Mouse (Mus musculus): ENCODE measurements around the gene Pde10a.

Gene Pde10a

GRCm38 (mm10) chr17:8847558-8847957 is 322.4 kb downstream of the Pde10a start:
- DNase-seq (ENCODE audit: low read depth, low spot score), result no peak
- H3K36me3 ChIP-seq (ENCODE audit: control insufficient read depth, insufficient read depth, low read length, poor library complexity, severe bottlenecking), result no peaks in the 10 kb centered on the region
- H3K27me3 ChIP-seq (ENCODE audit: control insufficient read depth, insufficient read depth, low read length, poor library complexity, severe bottlenecking), result no peaks in the 10 kb centered on the region

GRCm38 (mm10) chr17:8851846-8852245 is 326.7 kb downstream of the Pde10a start:
- Histone ChIP-seq H3K27me3 (ENCODE audit: control insufficient read depth, insufficient read depth, low read length, poor library complexity, severe bottlenecking) (no peaks in the 10 kb centered on the region), H3K36me3 (ENCODE audit: control insufficient read depth, insufficient read depth, low read length, poor library complexity, severe bottlenecking) (no peaks in the 10 kb centered on the region)

GRCm38 (mm10) chr17:8856430-8857371 is 331.5 kb downstream of the Pde10a start:
- Histone ChIP-seq H3K36me3 (ENCODE audit: control insufficient read depth, insufficient read depth, low read length, poor library complexity, severe bottlenecking) (no peaks in the 10 kb centered on the region), H3K27me3 (ENCODE audit: control insufficient read depth, insufficient read depth, low read length, poor library complexity, severe bottlenecking) (no peaks in the 10 kb centered on the region)
- DNase-seq (ENCODE audit: low read depth, low spot score), result peak; percentile 63

More at GRCm38 (mm10) chr17:8851846-8852245, 326.7 kb downstream of the Pde10a start:
- DNase-seq (ENCODE audit: low read depth, low spot score), result no peak

- Histone ChIP-seq H3K36me3 (ENCODE audit: control insufficient read depth, insufficient read depth, low read length, poor library complexity, severe bottlenecking) (no peaks in the 10 kb centered on the region), H3K27me3 (ENCODE audit: control insufficient read depth, insufficient read depth, low read length, poor library complexity, severe bottlenecking) (no peaks in the 10 kb centered on the region)
- no peak for DNase-seq (ENCODE audit: low read depth, low spot score)
Measured at GRCm38 (mm10) chr17:8858636-8859421, 333.7 kb downstream of the Pde10a start.

GRCm38 (mm10) chr17:8859489-8859888 is 334.3 kb downstream of the Pde10a start:
- no peaks in the 10 kb centered on the region for H3K36me3 ChIP-seq (ENCODE audit: control insufficient read depth, insufficient read depth, low read length, poor library complexity, severe bottlenecking)
- H3K27me3 ChIP-seq (ENCODE audit: control insufficient read depth, insufficient read depth, low read length, poor library complexity, severe bottlenecking), result no peaks in the 10 kb centered on the region
- no peak for DNase-seq (ENCODE audit: low read depth, low spot score)

GRCm38 (mm10) chr17:8864638-8865497 is 339.7 kb downstream of the Pde10a start:
- H3K27me3 ChIP-seq (ENCODE audit: control insufficient read depth, insufficient read depth, low read length, poor library complexity, severe bottlenecking), result no peaks in the 10 kb centered on the region
- H3K36me3 ChIP-seq (ENCODE audit: control insufficient read depth, insufficient read depth, low read length, poor library complexity, severe bottlenecking), result no peaks in the 10 kb centered on the region
- DNase-seq (ENCODE audit: low read depth, low spot score), result no peak

GRCm38 (mm10) chr17:8867331-8868237 is 342.4 kb downstream of the Pde10a start:
- no peaks in the 10 kb centered on the region for H3K27me3 ChIP-seq (ENCODE audit: control insufficient read depth, insufficient read depth, low read length, poor library complexity, severe bottlenecking)
- peak; percentile 18 for DNase-seq (ENCODE audit: low read depth, low spot score)
- H3K36me3 ChIP-seq (ENCODE audit: control insufficient read depth, insufficient read depth, low read length, poor library complexity, severe bottlenecking), result no peaks in the 10 kb centered on the region

DNA sequence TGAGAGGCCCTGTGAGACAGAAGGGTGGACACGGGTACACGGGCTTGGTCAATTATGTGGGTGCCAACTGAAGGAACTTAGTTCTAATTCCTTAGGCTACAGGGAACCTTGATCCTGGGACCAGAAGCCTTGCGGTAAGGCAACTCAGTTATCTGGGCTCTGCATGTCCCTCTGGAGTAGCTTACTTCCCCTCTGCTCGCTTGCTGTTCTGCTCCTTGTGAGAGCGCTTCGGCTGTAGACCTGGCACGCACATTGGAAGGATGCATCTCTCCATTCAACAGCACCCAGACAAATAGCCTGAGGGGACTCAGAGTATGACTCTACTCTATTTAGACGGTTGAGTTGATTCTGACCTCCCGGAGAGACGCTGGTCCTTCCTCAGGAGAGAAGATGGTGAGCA is 344.1 kb downstream of the Pde10a start:
- no peaks in the 10 kb centered on the region for H3K36me3 ChIP-seq (ENCODE audit: control insufficient read depth, insufficient read depth, low read length, poor library complexity, severe bottlenecking)
- H3K27me3 ChIP-seq (ENCODE audit: control insufficient read depth, insufficient read depth, low read length, poor library complexity, severe bottlenecking), result no peaks in the 10 kb centered on the region
- DNase-seq (ENCODE audit: low read depth, low spot score), result no peak

DNA sequence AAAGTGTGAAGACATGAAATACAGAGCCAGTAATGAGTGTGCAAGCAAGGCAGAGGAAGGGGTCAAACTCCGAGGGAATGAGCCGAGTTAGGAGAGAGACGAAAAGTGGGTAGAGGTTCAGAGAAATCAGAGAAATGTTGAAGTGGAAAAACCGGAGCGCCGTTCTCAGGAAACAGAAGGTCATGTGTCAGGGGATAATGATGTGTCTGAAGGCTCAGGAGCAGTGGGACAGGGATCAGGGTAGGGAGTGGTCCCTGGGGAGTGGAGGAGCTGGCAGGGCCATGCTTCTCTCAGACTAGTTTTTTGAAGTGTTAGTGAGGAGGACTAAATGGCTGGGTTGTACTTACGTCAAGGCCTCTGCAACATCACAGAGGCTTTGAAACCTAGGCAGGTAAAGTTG is 345.7 kb downstream of the Pde10a start:
- Histone ChIP-seq H3K27me3 (ENCODE audit: control insufficient read depth, insufficient read depth, low read length, poor library complexity, severe bottlenecking) (no peaks in the 10 kb centered on the region), H3K36me3 (ENCODE audit: control insufficient read depth, insufficient read depth, low read length, poor library complexity, severe bottlenecking) (no peaks in the 10 kb centered on the region)
- no peak for DNase-seq (ENCODE audit: low read depth, low spot score)

DNA sequence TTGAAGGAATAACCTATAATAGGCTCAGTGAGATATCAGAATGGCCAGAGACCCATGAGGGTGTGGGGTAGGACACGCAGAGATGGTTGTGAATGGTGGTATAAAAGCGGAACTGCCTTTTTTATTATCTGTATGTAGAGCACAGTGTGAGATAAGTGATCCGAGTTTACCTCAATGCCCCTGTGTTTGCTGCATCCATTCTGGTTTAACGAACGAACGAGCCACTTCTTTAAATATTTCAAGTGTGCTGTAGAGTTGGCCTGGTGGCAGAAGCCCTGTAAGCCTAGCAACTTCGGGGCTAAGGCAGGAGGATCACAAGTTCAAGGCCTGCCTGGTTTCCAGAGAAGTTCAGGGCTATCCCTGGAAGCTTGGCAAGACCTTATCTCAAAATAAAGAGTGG is 346.2 kb downstream of the Pde10a start:
- DNase-seq (ENCODE audit: low read depth, low spot score), result no peak
- no peaks in the 10 kb centered on the region for H3K27me3 ChIP-seq (ENCODE audit: control insufficient read depth, insufficient read depth, low read length, poor library complexity, severe bottlenecking)
- no peaks in the 10 kb centered on the region for H3K36me3 ChIP-seq (ENCODE audit: control insufficient read depth, insufficient read depth, low read length, poor library complexity, severe bottlenecking)

DNA sequence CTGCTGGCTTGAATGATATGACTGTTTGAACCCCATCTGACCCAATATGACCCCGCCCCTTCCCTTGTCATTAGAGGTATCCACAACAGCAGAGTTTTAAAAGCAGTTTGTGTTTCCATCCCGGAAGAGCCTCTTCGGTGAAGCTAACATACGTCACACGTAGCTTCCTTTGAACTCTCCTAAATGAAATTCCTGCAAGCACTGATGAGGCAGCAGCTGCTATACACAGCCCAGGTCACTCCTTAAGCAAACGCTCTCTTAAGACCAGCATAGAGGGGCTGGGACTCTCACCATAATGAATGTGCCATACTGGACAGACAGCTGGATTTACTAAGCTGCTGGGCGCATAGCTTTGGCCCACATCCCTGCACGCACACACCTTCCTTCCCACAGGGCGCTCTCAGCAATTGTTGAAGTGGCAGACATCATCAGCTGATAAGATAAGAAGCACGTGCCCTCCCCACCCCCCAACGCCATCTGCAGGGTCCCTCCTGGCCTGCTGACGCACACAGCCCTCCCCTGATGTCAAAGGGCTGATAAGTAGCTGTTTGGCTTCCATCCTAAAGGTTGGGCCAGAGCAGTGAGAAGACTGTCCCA is 346.9 kb downstream of the Pde10a start:
- no peak for DNase-seq (ENCODE audit: low read depth, low spot score)
- Histone ChIP-seq H3K36me3 (ENCODE audit: control insufficient read depth, insufficient read depth, low read length, poor library complexity, severe bottlenecking) (no peaks in the 10 kb centered on the region), H3K27me3 (ENCODE audit: control insufficient read depth, insufficient read depth, low read length, poor library complexity, severe bottlenecking) (no peaks in the 10 kb centered on the region)

GRCm38 (mm10) chr17:8872611-8873010 is 347.4 kb downstream of the Pde10a start:
- DNase-seq (ENCODE audit: low read depth, low spot score), result no peak
- H3K27me3 ChIP-seq (ENCODE audit: control insufficient read depth, insufficient read depth, low read length, poor library complexity, severe bottlenecking), result no peaks in the 10 kb centered on the region
- no peaks in the 10 kb centered on the region for H3K36me3 ChIP-seq (ENCODE audit: control insufficient read depth, insufficient read depth, low read length, poor library complexity, severe bottlenecking)

- H3K36me3 ChIP-seq (ENCODE audit: control insufficient read depth, insufficient read depth, low read length, poor library complexity, severe bottlenecking), result no peaks in the 10 kb centered on the region
- no peaks in the 10 kb centered on the region for H3K27me3 ChIP-seq (ENCODE audit: control insufficient read depth, insufficient read depth, low read length, poor library complexity, severe bottlenecking)
- DNase-seq (ENCODE audit: low read depth, low spot score), result no peak
Measured at GRCm38 (mm10) chr17:8878056-8878455, 352.9 kb downstream of the Pde10a start.
